ENCODE assay signal across 19 mouse cellular contexts in the genomic region with DNA sequence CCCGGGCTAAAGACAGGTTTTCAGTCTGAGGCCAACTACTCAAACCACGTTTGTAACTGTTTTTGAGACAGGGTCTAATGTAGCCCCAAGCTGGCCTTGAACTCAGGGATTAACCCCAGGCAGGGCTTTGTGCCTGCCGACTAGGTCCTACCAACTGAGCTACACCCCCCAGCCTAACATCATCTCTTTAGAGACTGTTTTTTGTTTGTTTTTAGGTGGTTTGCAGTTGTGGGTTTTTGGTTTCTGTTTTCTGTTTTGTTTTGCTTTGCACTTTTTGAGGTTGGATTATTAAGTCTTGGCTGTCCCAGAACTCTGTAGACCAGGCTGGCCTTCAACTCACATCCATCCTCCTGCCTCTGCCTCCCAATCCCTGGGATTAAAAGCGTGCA. TPM values are rescaled to one million over a fixed set of nuclear protein-coding genes. Genes with fewer than 3 reads are reported as not detected.
DNase-seq lines count a peak whose midpoint lies in the region; ATAC-seq and TF ChIP-seq lines count a peak whose summit lies in the region.
"Had no signal": no experiment of that assay in that cellular context is flagged by ENCODE, and none has a peak within 500 bp of the region (broad histone marks: within the 10 kb centered on the region; RNA-seq: fewer than 3 reads in every experiment).

No protein-coding gene starts in this region.

- 83% methylated on average over 4 of the region's 4 CpGs for WGBS in heart, embryonic 10.5 days
- WGBS in lung, embryonic 16.5 days = 72% methylated on average over 4 of the region's 4 CpGs
- 72% methylated on average over 4 of the region's 4 CpGs for WGBS in lung, adult 2 months
- WGBS in heart, embryonic 12.5 days = 75% methylated on average over 4 of the region's 4 CpGs

- no peak for ATAC-seq in lung, embryonic 16.5 days (ENCODE audit: low read depth)
- no peak for ATAC-seq in erythroid progenitor cell, adult 5-6 weeks (replicated peaks; ENCODE audit: low FRiP score, poor library complexity, severe bottlenecking)
- no peak for ATAC-seq in heart, embryonic 12.5 days (ENCODE audit: insufficient number of reproducible peaks, low FRiP score)
- ATAC-seq: forebrain, embryonic 16.5 days had no signal

- H3K27me3 ChIP-seq in heart, embryonic 10.5 days (ENCODE audit: insufficient read depth, poor library complexity, severe bottlenecking) = no peaks in the 10 kb centered on the region
- no peaks in the 10 kb centered on the region for H3K27me3 ChIP-seq in lung, embryonic 16.5 days (ENCODE audit: control insufficient read depth, insufficient read depth, low read depth, low read length)
- no peaks in the 10 kb centered on the region for H3K27me3 ChIP-seq in E14TG2a.4 (ENCODE audit: insufficient read depth, low read length)
- H3K27me3 ChIP-seq in heart, embryonic 12.5 days (replicated peaks) = no peaks in the 10 kb centered on the region
- H3K27me3 ChIP-seq: heart, embryonic 15.5 days; limb, embryonic 15.5 days had no signal

- H3K4me1 ChIP-seq in heart, embryonic 10.5 days = peaks cover 53% of the 10 kb centered on the region
- peaks cover 37% of the 10 kb centered on the region for H3K4me1 ChIP-seq in lung, embryonic 16.5 days (replicated peaks; ENCODE audit: control insufficient read depth, insufficient read depth, low read length)
- H3K4me1 ChIP-seq in lung, adult 2 months (ENCODE audit: control insufficient read depth, insufficient read depth, low read length) = peaks cover 32% of the 10 kb centered on the region
- peaks cover 72% of the 10 kb centered on the region for H3K4me1 ChIP-seq in E14TG2a.4 (replicated peaks; ENCODE audit: low read depth, low read length)
- peaks cover 44% of the 10 kb centered on the region for H3K4me1 ChIP-seq in heart, embryonic 12.5 days (replicated peaks)

- TF ChIP-seq POLR2A in lung, adult 2 months (IDR thresholded peaks at IDR 0.05; ENCODE audit: borderline replicate concordance, extremely low read depth, low read depth, low read length) = no peak

- no peak for DNase-seq in heart, embryonic 10.5 days (ENCODE audit: low spot score)
- no peak for DNase-seq in heart, adult 11 months
- no peak for DNase-seq in lung, adult 2 months
- DNase-seq in naive thymus-derived CD4-positive, alpha-beta T cell, adult 2 months (ENCODE audit: low read depth) = peak; percentile 78
- DNase-seq: cerebellum, adult 8-10 months; gastrocnemius, postnatal 25 days; kidney, adult 8-10 months; midbrain, embryonic 14.5 days had no signal

- TF ChIP-seq CTCF in lung, adult 2 months (IDR thresholded peaks at IDR 0.05; ENCODE audit: insufficient read depth, low read length) = no peak
- TF ChIP-seq CTCF in E14TG2a.4 (conservative IDR thresholded peaks at IDR 0.05; ENCODE audit: low read length) = no peak

- H3K4me2 ChIP-seq in lung, embryonic 16.5 days (ENCODE audit: low read depth, low read length) = no peak overlapping the region
- no peak overlapping the region for H3K4me2 ChIP-seq in heart, embryonic 12.5 days
- H3K4me2 ChIP-seq: heart, embryonic 15.5 days; limb, embryonic 15.5 days had no signal

- H3K4me3 ChIP-seq in heart, embryonic 10.5 days = no peak overlapping the region
- no peak overlapping the region for H3K4me3 ChIP-seq in lung, embryonic 16.5 days (ENCODE audit: low read length)
- no peak overlapping the region for H3K4me3 ChIP-seq in lung, adult 2 months (replicated peaks; ENCODE audit: extremely low read depth, low read depth, low read length)
- H3K4me3 ChIP-seq in E14TG2a.4 (replicated peaks; ENCODE audit: low read length) = peak overlapping the region; percentile 60; the same call in 1 of the 2 replicates
- no peak overlapping the region for H3K4me3 ChIP-seq in heart, embryonic 12.5 days
- H3K4me3 ChIP-seq: forebrain, embryonic 10.5 days; heart, adult 2 months; heart, embryonic 15.5 days; limb, embryonic 15.5 days had no signal

- peak overlapping the region; percentile 17; the same call in 1 of the 2 replicates for H3K27ac ChIP-seq in heart, embryonic 10.5 days
- H3K27ac ChIP-seq in lung, embryonic 16.5 days (ENCODE audit: low read length) = peak overlapping the region; percentile 34
- no peak overlapping the region for H3K27ac ChIP-seq in heart, embryonic 12.5 days (ENCODE audit: poor library complexity, severe bottlenecking)
- H3K27ac ChIP-seq: heart, adult 2 months; heart, embryonic 15.5 days; limb, embryonic 15.5 days; liver, embryonic 14.5 days; stomach, postnatal 0 days had no signal

- peaks cover 11% of the 10 kb centered on the region; the same call in 1 of the 2 replicates for H3K36me3 ChIP-seq in heart, embryonic 10.5 days
- no peaks in the 10 kb centered on the region; the same call in 1 of the 2 replicates for H3K36me3 ChIP-seq in lung, embryonic 16.5 days (ENCODE audit: control insufficient read depth, insufficient read depth, low read length)
- H3K36me3 ChIP-seq in E14TG2a.4 (ENCODE audit: insufficient read depth, low read length) = peaks cover 88% of the 10 kb centered on the region
- H3K36me3 ChIP-seq in heart, embryonic 12.5 days = 0 out of 2 replicates have a peak, but pooled peaks cover 4% of the 10 kb centered on the region
- H3K36me3 ChIP-seq: heart, embryonic 15.5 days had no signal

- no peak overlapping the region for H3K9ac ChIP-seq in lung, embryonic 16.5 days (ENCODE audit: low read length)
- H3K9ac ChIP-seq in heart, embryonic 12.5 days = no peak overlapping the region
- H3K9ac ChIP-seq: heart, embryonic 15.5 days; limb, embryonic 15.5 days; liver, embryonic 14.5 days had no signal

- H3K9me3 ChIP-seq in heart, embryonic 10.5 days = no peaks in the 10 kb centered on the region
- H3K9me3 ChIP-seq in lung, embryonic 16.5 days (ENCODE audit: control insufficient read depth, low read length) = no peaks in the 10 kb centered on the region
- H3K9me3 ChIP-seq in E14TG2a.4 (ENCODE audit: low read length) = no peaks in the 10 kb centered on the region
- no peaks in the 10 kb centered on the region for H3K9me3 ChIP-seq in heart, embryonic 12.5 days (replicated peaks)
- H3K9me3 ChIP-seq: forebrain, embryonic 10.5 days; heart, embryonic 15.5 days; limb, embryonic 15.5 days had no signal

RNA-seq across cellular contexts. Expression of a gene that starts 8.9 kb away (rescaled TPM):
- polyA plus RNA-seq in heart, embryonic 10.5 days (2016; fragmentation: Nextera tagmentation; extraction: Ambion mirVana) = 7.6 and 11.5 TPM in 2 replicates
- 16.4 and 19.9 TPM in 2 replicates for polyA plus RNA-seq in lung, embryonic 16.5 days (2015; fragmentation: Nextera tagmentation; extraction: Ambion mirVana)
- polyA plus RNA-seq in lung, adult 2 months (2012; rRNA removed) = 26.8 and 30.2 TPM in 2 replicates
- 16.2 and 22.6 TPM in 2 replicates for total RNA-seq in erythroid progenitor cell, adult 5-6 weeks (2015; ENCODE audit: low replicate concordance)
- total RNA-seq in erythroid progenitor cell, adult 5-6 weeks (2017; ENCODE audit: low replicate concordance) = 1.4 and 3.3 TPM in 2 replicates
- 6.3 and 6.5 TPM in 2 replicates for polyA plus RNA-seq in heart, embryonic 12.5 days (2016; fragmentation: Nextera tagmentation; extraction: Ambion mirVana)

RNA-seq across cellular contexts. Expression of a gene that starts 42.1 kb away (rescaled TPM):
- 516 and 546 TPM in 2 replicates for polyA plus RNA-seq in heart, embryonic 10.5 days (2016; fragmentation: Nextera tagmentation; extraction: Ambion mirVana)
- polyA plus RNA-seq in lung, embryonic 16.5 days (2015; fragmentation: Nextera tagmentation; extraction: Ambion mirVana) = 812 and 833 TPM in 2 replicates
- 13.0 and 25.8 TPM in 2 replicates for polyA plus RNA-seq in lung, adult 2 months (2012; rRNA removed)
- 103 and 116 TPM in 2 replicates for total RNA-seq in erythroid progenitor cell, adult 5-6 weeks (2015; ENCODE audit: low replicate concordance)
- 69.7 and 95.6 TPM in 2 replicates for total RNA-seq in erythroid progenitor cell, adult 5-6 weeks (2017; ENCODE audit: low replicate concordance)
- 530 and 532 TPM in 2 replicates for polyA plus RNA-seq in heart, embryonic 12.5 days (2016; fragmentation: Nextera tagmentation; extraction: Ambion mirVana)

Comparison
In these comparisons a context has a peak if more than half of its experiments do, and no peak if none do; other contexts are left out.
1. RNA of a gene that starts 42.1 kb away (polyA plus RNA-seq): 812 to 833 TPM in lung, embryonic 16.5 days, 516 to 546 TPM in heart, embryonic 10.5 days and 530 to 532 TPM in heart, embryonic 12.5 days; 13.0 to 25.8 TPM in lung, adult 2 months; every median in the first group is over 10 times any median in the second.